Mouse (Mus musculus) heart, postnatal 10 days (tissue): ENCODE data around the gene Usp36. TPM values are rescaled to one million over a fixed set of nuclear protein-coding genes. Genes with fewer than 3 reads are reported as not detected.

Experiments used
- DNase-seq, 2 experiments: peaks; one replicate each; pipeline ENCODE4 v3.0.0; 2021
- intact Hi-C: fragments of 180-260 bp; cut with DNase I; formaldehyde crosslinking; loops from one replicate; pipeline ENCODE4 v1.15.1; 2025
- total RNA-seq, 2 experiments: library from RNA; stranded (reverse); gene quantifications; 2 replicates each; pipeline ENCODE4 v1.2.3; 2021

Usp36 gene
- total RNA-seq, 2 experiments from 2014 or later, result 13.9 TPM

GRCm38 (mm10) chr11:118225056-118225836 is 64.8 kb downstream of the Usp36 start:
- DNase-seq, result no peak
- intact Hi-C loops, result no loop called here

- no peak for DNase-seq
- intact Hi-C loops, result loop anchor here (2.0 to 5.0 kb wide), 2 partner anchors 36 to 353 kb away; no protein-coding TSS in a partner anchor
These were observed 66.5 kb downstream of the Usp36 start for GRCm38 (mm10) chr11:118223416-118224067.

GRCm38 (mm10) chr11:118222917-118223316 is 67.1 kb downstream of the Usp36 start:
- intact Hi-C loops, result loop anchor here (2.0 to 5.0 kb wide), 2 partner anchors 36 to 352 kb away; no protein-coding TSS in a partner anchor

GRCm38 (mm10) chr11:118222351-118222885 is 67.6 kb downstream of the Usp36 start:
- DNase-seq, result no peak
- intact Hi-C loops, result loop anchor here (2.0 to 5.0 kb wide), 2 partner anchors 35 to 352 kb away; no protein-coding TSS in a partner anchor

More at GRCm38 (mm10) chr11:118222917-118223316, 67.1 kb downstream of the Usp36 start:
- no peak for DNase-seq

DNA sequence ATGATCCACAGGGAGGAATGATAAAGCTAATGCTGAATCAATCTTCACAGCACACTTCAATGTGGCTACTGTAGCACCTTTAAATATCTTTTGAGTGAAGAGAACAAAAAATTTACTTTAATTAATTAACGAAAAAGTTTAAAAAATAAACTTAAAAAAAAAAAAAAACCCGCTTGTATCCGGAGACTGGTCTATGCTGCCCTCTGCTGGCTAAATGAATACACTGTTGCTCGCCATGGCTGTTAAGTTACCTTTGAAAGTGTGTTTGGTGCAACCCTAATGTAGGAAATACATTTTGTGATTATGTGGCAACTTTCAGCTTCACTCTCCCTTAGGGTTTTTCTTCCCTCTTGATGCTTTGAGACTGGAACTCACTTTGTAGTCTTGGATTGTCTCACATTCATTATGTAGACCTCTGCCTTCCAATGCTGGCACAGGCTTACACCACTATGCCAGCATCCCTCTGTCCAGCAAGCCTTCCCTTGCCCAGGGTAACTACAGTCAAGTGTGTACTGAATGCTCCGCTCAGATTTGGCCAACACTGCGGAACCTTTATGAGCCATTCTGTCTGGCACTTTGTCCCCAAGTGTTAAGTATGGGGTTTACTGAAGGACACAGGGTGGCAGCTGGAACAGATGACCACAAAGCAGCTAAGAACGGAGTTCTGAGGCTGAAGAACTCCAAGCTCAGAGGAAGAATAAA is 69.3 kb downstream of the Usp36 start:
- intact Hi-C loops, result loop anchor here (2.0 to 5.0 kb wide), 3 partner anchors 33 to 136 kb away; no protein-coding TSS in a partner anchor
- peak; percentile 74 to 81 for DNase-seq

DNA sequence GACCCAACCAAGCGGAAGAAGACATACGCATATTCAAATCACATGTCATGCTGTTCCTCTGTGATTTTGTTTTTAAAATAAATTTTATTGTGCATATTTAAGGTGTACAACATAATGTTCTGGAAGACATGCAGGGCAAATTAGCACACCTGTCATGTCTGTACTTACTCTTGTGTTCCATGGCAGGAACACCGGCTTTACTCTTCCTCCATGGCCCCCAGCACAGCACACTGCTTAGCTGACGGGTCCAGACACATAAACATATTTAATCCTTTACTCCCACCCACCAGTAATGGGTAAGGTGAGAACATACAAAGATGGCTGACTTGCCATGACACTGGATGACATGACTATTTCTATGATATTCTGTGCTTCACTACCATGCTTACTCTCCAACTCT is 71.0 kb downstream of the Usp36 start:
- intact Hi-C loops, result no loop called here
- DNase-seq, result no peak

DNA sequence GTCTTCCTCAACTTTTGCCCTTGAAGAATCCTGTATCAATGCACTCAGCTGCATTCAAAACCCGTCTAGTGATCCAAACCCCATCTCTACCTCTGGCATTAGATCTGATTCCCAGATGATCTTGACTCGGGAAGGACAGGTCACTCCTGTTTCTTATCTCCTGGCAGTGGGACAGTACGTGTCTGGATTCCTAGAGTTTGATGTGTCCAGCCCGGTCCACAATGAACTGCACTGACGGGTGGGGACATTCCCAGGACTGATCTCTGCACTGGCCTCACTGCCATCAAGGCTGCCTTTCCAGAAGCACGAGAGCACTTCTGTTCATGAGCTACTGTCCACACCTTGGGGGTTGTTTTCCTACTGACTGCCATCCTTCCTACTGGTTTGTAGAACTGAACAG is 73.6 kb downstream of the Usp36 start:
- no peak for DNase-seq
- intact Hi-C loops, result no loop called here

DNA sequence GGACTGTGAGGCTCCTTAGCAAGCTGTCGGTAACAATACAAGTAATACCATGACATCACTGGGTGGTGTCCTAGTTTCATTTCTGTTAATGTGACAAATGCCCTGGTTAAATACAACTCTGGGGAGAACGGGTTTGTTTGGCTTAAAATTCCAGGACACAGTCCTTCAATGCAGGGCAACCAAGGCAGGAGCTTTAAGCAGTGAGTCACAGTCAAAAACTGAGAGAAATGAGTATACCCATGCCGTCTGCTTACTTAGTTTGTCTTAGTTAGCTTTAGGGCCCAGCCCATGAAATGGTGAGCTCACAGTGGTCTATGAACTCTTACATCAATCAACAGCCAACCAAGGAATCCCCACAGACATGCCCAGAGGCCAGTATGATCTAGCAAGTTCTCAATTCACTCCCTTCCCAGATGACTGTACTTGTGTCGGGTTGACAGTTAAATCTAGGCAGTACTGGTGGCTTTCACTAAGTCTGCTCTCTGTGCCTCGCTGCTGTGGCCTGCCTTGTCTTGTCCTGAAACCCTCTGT is 74.1 kb downstream of the Usp36 start:
- DNase-seq, result no peak
- intact Hi-C loops, result no loop called here

GRCm38 (mm10) chr11:118212636-118213112 is 77.4 kb downstream of the Usp36 start:
- DNase-seq, result no peak
- intact Hi-C loops, result no loop called here

- peak in 1 of 2 experiments; percentile 52 for DNase-seq
- intact Hi-C loops, result no loop called here
These were observed 78.1 kb downstream of the Usp36 start for GRCm38 (mm10) chr11:118211749-118212635.

- no peak for DNase-seq
These were observed 79.1 kb downstream of the Usp36 start for GRCm38 (mm10) chr11:118210962-118211361.

DNA sequence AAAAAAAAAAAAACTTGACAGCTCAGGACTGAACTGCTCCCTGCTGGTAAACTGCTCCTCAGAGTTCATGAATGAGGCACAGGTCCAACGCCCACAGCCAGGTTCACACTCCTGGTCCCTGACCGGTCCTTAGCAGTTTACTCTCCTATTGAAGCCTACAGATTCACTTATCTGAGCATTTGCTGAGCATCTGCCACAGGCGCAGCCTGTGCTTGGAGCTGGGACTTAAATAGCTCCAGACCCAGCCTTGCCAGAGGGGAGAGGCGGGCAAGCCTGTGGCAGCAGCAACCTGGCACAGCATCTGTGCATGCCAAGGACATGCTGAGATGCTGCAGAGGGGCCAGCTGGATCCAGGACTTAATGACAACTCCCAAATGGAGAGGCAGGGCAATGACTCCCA is 79.9 kb downstream of the Usp36 start:
- intact Hi-C loops, result no loop called here
- no peak for DNase-seq

More at GRCm38 (mm10) chr11:118210962-118211361, 79.1 kb downstream of the Usp36 start:
- intact Hi-C loops, result no loop called here

Other genes with a start within 250 kb of the Usp36 start
- under 1 TPM; 0.12 TPM for gene Dnah17, start 159.6 kb downstream of the Usp36 start, total RNA-seq
- 10 to 100 TPM; 51.2 to 59.7 TPM for gene Cyth1, start 41.7 kb downstream of the Usp36 start, total RNA-seq
- 1 to 10 TPM; 1.4 to 2.0 TPM for gene Cep295nl, start 52.3 kb upstream of the Usp36 start, total RNA-seq
- gene Timp2, start 65.5 kb upstream of the Usp36 start, total RNA-seq, result 100 to 1,000 TPM; 199 to 211 TPM
- 10 to 100 TPM; 31.3 to 31.7 TPM for gene Lgals3bp, start 111.8 kb upstream of the Usp36 start, total RNA-seq
- 10 to 100 TPM; 20.4 to 22.0 TPM for gene Cant1, start 128.8 kb upstream of the Usp36 start, total RNA-seq
- 10 to 100 TPM; 38.0 to 38.4 TPM for gene C1qtnf1, start 138.0 kb upstream of the Usp36 start, total RNA-seq
- gene Engase, start 186.6 kb upstream of the Usp36 start, total RNA-seq, result 1 to 10 TPM; 6.6 to 7.1 TPM